Mouse (Mus musculus) cerebellum, postnatal 25 days (tissue): ENCODE results near the gene Axdnd1.
"Not testable (repeated sequence)": the region's sequence is repeated elsewhere in the genome, so short reads cannot be mapped to it uniquely, and the experiment has no call there.

Source experiments
- DNase-seq, 2 experiments: peaks; one replicate each; pipeline ENCODE4 v3.0.0; 2021; ENCODE audit warnings: mixed read lengths in 2 of 2

The Axdnd1 gene

GRCm38 (mm10) chr1:156308595-156308994, 112.4 kb downstream of the Axdnd1 start:
- DNase-seq: no peak

GRCm38 (mm10) chr1:156302911-156303749, 117.8 kb downstream of the Axdnd1 start, which contains the start of gene Tdrd5:
Tdrd5 (minus strand) TSS chr1:156303664.
- DNase-seq: peak; percentile 39 to 55

GRCm38 (mm10) chr1:156290016-156290415, 130.9 kb downstream of the Axdnd1 start:
- no peak for DNase-seq

- DNase-seq: not testable (repeated sequence)
Measured at GRCm38 (mm10) chr1:156289222-156289587, 131.8 kb downstream of the Axdnd1 start.

GRCm38 (mm10) chr1:156288556-156289221, 132.3 kb downstream of the Axdnd1 start:
- no peak for DNase-seq

GRCm38 (mm10) chr1:156285541-156285896, 135.4 kb downstream of the Axdnd1 start:
- no peak for DNase-seq

- DNase-seq: no peak
Measured at GRCm38 (mm10) chr1:156284851-156285540, 136.0 kb downstream of the Axdnd1 start.

- DNase-seq: no peak
Measured at GRCm38 (mm10) chr1:156284207-156284606, 136.8 kb downstream of the Axdnd1 start.

- DNase-seq: no peak
Measured at GRCm38 (mm10) chr1:156280131-156280530, 140.8 kb downstream of the Axdnd1 start.

- peak in 1 of 2 experiments; percentile 14 for DNase-seq
Measured at GRCm38 (mm10) chr1:156273647-156274046, 147.3 kb downstream of the Axdnd1 start.
